Mouse (Mus musculus) B cell, adult 2 months (primary cell): ENCODE measurements at regions not wholly inside any gene's neighbourhood (a gene's known extent, or its start where the extent isn't known, plus 50 kb on each side); places are given as distances from the start of the nearest gene placed in this dataset.

ENCODE experiments used
- DNase-seq, 2 experiments: peaks; one replicate each; pipeline ENCODE4 v3.0.0; 2022

GRCm38 (mm10) chrX:96876239-96876638 lies 163.0 kb downstream of the Gpr165 start:
- no peak for DNase-seq

- peak in 1 of 2 experiments; percentile 1 for DNase-seq
Observed at GRCm38 (mm10) chrX:96878721-96879120, 165.5 kb downstream of the Gpr165 start.

- no peak for DNase-seq
Observed at GRCm38 (mm10) chrX:96879154-96879553, 165.9 kb downstream of the Gpr165 start.

- no peak for DNase-seq
Observed at GRCm38 (mm10) chrX:96900636-96901035, 171.8 kb upstream of the Pgr15l start.
